In genomic region chr8:54076791-54077270, GRCm38 (mm10) we compare ENCODE assay signal across 8 mouse cellular contexts. TPM values are rescaled to one million over a fixed set of nuclear protein-coding genes. Genes with fewer than 3 reads are reported as not detected.
DNase-seq lines count a peak whose midpoint lies in the region; ATAC-seq and TF ChIP-seq lines count a peak whose summit lies in the region.

No protein-coding gene starts in this region.

- peak; percentile 75 for DNase-seq in adrenal gland, postnatal 10 days
- DNase-seq in embryonic facial prominence, embryonic 11.5 days (ENCODE audit: low spot score), result peak; percentile 82
- peak; percentile 78 for DNase-seq in kidney, postnatal 14 days
- DNase-seq in liver, postnatal 0 days, result no peak
- peak; percentile 64 for DNase-seq in thymus, postnatal 4 days

- H3K9me3 ChIP-seq in embryonic facial prominence, embryonic 11.5 days (replicated peaks; ENCODE audit: control insufficient read depth, low read length), result no peaks in the 10 kb centered on the region
- H3K9me3 ChIP-seq in heart, embryonic 16.5 days (replicated peaks; ENCODE audit: control insufficient read depth, low read length), result no peaks in the 10 kb centered on the region
- H3K9me3 ChIP-seq in liver, postnatal 0 days (ENCODE audit: low read length), result no peaks in the 10 kb centered on the region
- no peaks in the 10 kb centered on the region for H3K9me3 ChIP-seq in neural tube, embryonic 12.5 days

- no peaks in the 10 kb centered on the region for H3K27me3 ChIP-seq in embryonic facial prominence, embryonic 11.5 days (ENCODE audit: control insufficient read depth, insufficient read depth, low read length)
- no peaks in the 10 kb centered on the region for H3K27me3 ChIP-seq in heart, embryonic 16.5 days (ENCODE audit: control insufficient read depth, insufficient read depth, low read length)
- no peaks in the 10 kb centered on the region for H3K27me3 ChIP-seq in liver, postnatal 0 days (ENCODE audit: insufficient read depth, low read length)
- no peaks in the 10 kb centered on the region for H3K27me3 ChIP-seq in neural tube, embryonic 12.5 days (replicated peaks)

- under 1% methylated on average over 14 of the region's 28 CpGs for WGBS in embryonic facial prominence, embryonic 11.5 days
- under 1% methylated on average over 17 of the region's 28 CpGs for WGBS in heart, embryonic 16.5 days
- WGBS in liver, postnatal 0 days (ENCODE audit: insufficient replicate concordance), result 3% methylated on average over 20 of the region's 28 CpGs
- WGBS in neural tube, embryonic 12.5 days, result 1% methylated on average over 16 of the region's 28 CpGs

- H3K9ac ChIP-seq in embryonic facial prominence, embryonic 11.5 days (replicated peaks; ENCODE audit: low read length), result peak overlapping the region; percentile 70
- peak overlapping the region; percentile 91 for H3K9ac ChIP-seq in heart, embryonic 16.5 days (ENCODE audit: low read length)
- peak overlapping the region; percentile 61 for H3K9ac ChIP-seq in liver, postnatal 0 days (replicated peaks)
- H3K9ac ChIP-seq in neural tube, embryonic 12.5 days, result peak overlapping the region; percentile 75

- H3K36me3 ChIP-seq in embryonic facial prominence, embryonic 11.5 days (replicated peaks; ENCODE audit: control insufficient read depth, insufficient read depth, low read depth, low read length), result no peaks in the 10 kb centered on the region
- H3K36me3 ChIP-seq in heart, embryonic 16.5 days (ENCODE audit: control insufficient read depth, insufficient read depth), result no peaks in the 10 kb centered on the region
- no peaks in the 10 kb centered on the region for H3K36me3 ChIP-seq in liver, postnatal 0 days (replicated peaks; ENCODE audit: insufficient read depth, low read length)
- no peaks in the 10 kb centered on the region for H3K36me3 ChIP-seq in neural tube, embryonic 12.5 days

- peak overlapping the region; percentile 73 for H3K4me3 ChIP-seq in embryonic facial prominence, embryonic 11.5 days (ENCODE audit: low read depth, low read length)
- H3K4me3 ChIP-seq in heart, embryonic 16.5 days (ENCODE audit: low read length), result peak overlapping the region; percentile 94
- H3K4me3 ChIP-seq in liver, postnatal 0 days (ENCODE audit: low read depth, low read length), result peak overlapping the region; percentile 68
- H3K4me3 ChIP-seq in neural tube, embryonic 12.5 days, result peak overlapping the region; percentile 73

- TF ChIP-seq EP300 in liver, postnatal 0 days (IDR thresholded peaks at IDR 0.05; ENCODE audit: low read depth), result no peak

- peak overlapping the region; percentile 81 for H3K4me2 ChIP-seq in embryonic facial prominence, embryonic 11.5 days (ENCODE audit: low read depth, low read length)
- peak overlapping the region; percentile 73 for H3K4me2 ChIP-seq in heart, embryonic 16.5 days (ENCODE audit: low read depth, low read length)
- peak overlapping the region; percentile 79 for H3K4me2 ChIP-seq in liver, postnatal 0 days (ENCODE audit: low read depth, low read length)
- H3K4me2 ChIP-seq in neural tube, embryonic 12.5 days (replicated peaks), result peak overlapping the region; percentile 79

- ATAC-seq in CD4-positive, CD25-positive, alpha-beta regulatory T cell, adult 4 months, result peak; percentile 54
- peak; percentile 87 for ATAC-seq in embryonic facial prominence, embryonic 11.5 days (replicated peaks; ENCODE audit: insufficient number of reproducible peaks, low FRiP score, low TSS enrichment, low read depth)
- ATAC-seq in heart, embryonic 16.5 days (replicated peaks; ENCODE audit: extremely low read depth, insufficient read depth, low FRiP score), result peak; percentile 86
- peak; percentile 79 for ATAC-seq in liver, postnatal 0 days
- ATAC-seq in neural tube, embryonic 12.5 days (ENCODE audit: low FRiP score, low read depth), result peak; percentile 94

- TF ChIP-seq CTCF in liver, postnatal 0 days (IDR thresholded peaks at IDR 0.05; ENCODE audit: low read depth), result peak; percentile 57

- peak overlapping the region; percentile 60 for H3K27ac ChIP-seq in embryonic facial prominence, embryonic 11.5 days (replicated peaks; ENCODE audit: low read depth, low read length)
- H3K27ac ChIP-seq in heart, embryonic 16.5 days (ENCODE audit: low read length), result peak overlapping the region; percentile 93
- H3K27ac ChIP-seq in liver, postnatal 0 days (ENCODE audit: low read depth), result peak overlapping the region; percentile 98
- H3K27ac ChIP-seq in neural tube, embryonic 12.5 days, result peak overlapping the region; percentile 57; the same call in 1 of the 2 replicates

- H3K4me1 ChIP-seq in embryonic facial prominence, embryonic 11.5 days (ENCODE audit: control insufficient read depth, insufficient read depth, low read length), result no peaks in the 10 kb centered on the region; the same call in 1 of the 2 replicates
- H3K4me1 ChIP-seq in heart, embryonic 16.5 days (ENCODE audit: control insufficient read depth, insufficient read depth, low read length), result 0 out of 2 replicates have a peak, but pooled peaks cover 4% of the 10 kb centered on the region
- H3K4me1 ChIP-seq in liver, postnatal 0 days (ENCODE audit: insufficient read depth), result peaks cover 3% of the 10 kb centered on the region; the same call in 1 of the 2 replicates
- H3K4me1 ChIP-seq in neural tube, embryonic 12.5 days, result peaks cover 4% of the 10 kb centered on the region; the same call in 1 of the 2 replicates

RNA-seq across cellular contexts. Expression of gene Vegfc, which starts 0.6 kb away (rescaled TPM):
- polyA plus RNA-seq in CD4-positive, CD25-positive, alpha-beta regulatory T cell, adult 4 months (2017; shearing (Covaris generic)), result under 1 TPM; 0.41 to 0.89 TPM
- 1 to 10 TPM; 6.3 to 8.2 TPM for total RNA-seq in adrenal gland, postnatal 10 days (2021)
- polyA plus RNA-seq in embryonic facial prominence, embryonic 11.5 days (2014; fragmentation: Nextera tagmentation; extraction: Ambion mirVana), result 9.4 and 11.0 TPM in 2 replicates
- 7.0 and 9.6 TPM in 2 replicates for polyA plus RNA-seq in heart, embryonic 16.5 days (2015; fragmentation: Nextera tagmentation; extraction: Ambion mirVana)
- polyA plus RNA-seq in liver, postnatal 0 days (2015; fragmentation: Nextera tagmentation; extraction: Ambion mirVana), result 2.5 and 3.1 TPM in 2 replicates
- polyA plus RNA-seq in neural tube, embryonic 12.5 days (2016; fragmentation: Nextera tagmentation; extraction: Ambion mirVana), result 6.1 and 7.9 TPM in 2 replicates
